Mouse (Mus musculus) gastrocnemius, postnatal 14 days (tissue): Measurements from ENCODE around the gene Rarres2. TPM values are rescaled to one million over a fixed set of nuclear protein-coding genes. Genes with fewer than 3 reads are reported as not detected.

Experiments used
- total RNA-seq, 2 experiments: library from RNA; stranded (reverse); gene quantifications; 2 replicates each; pipeline ENCODE4 v1.2.3; 2021

Rarres2 gene
- total RNA-seq, 2 experiments from 2014 or later = 22.2 to 35.7 TPM

Other genes starting within 250 kb of the Rarres2 start
- gene Krba1, start 177.2 kb downstream of the Rarres2 start, total RNA-seq = 10 to 100 TPM in 1 of 2 experiments, 1 to 10 TPM in 1; 8.7 to 11.0 TPM
- gene Zfp467, start 127.0 kb downstream of the Rarres2 start, total RNA-seq = 10 to 100 TPM; 15.9 to 16.5 TPM
- 1 to 10 TPM in 1 of 2 experiments, under 1 TPM in 1; 0.16 to 1.1 TPM for gene Sspo, start 124.6 kb downstream of the Rarres2 start, total RNA-seq
- gene Atp6v0e2, start 35.2 kb downstream of the Rarres2 start, total RNA-seq = 10 to 100 TPM; 48.6 to 48.9 TPM
- gene Lrrc61, start 18.0 kb downstream of the Rarres2 start, total RNA-seq = 10 to 100 TPM; 13.2 to 15.4 TPM
- not detected for gene Gm45021, start 16.8 kb upstream of the Rarres2 start, total RNA-seq
- gene Repin1, start 21.1 kb upstream of the Rarres2 start, total RNA-seq = 10 to 100 TPM; 18.5 to 19.0 TPM
- 1 to 10 TPM in 1 of 2 experiments, not detected in 1; 2.0 TPM for gene Gm44965, start 21.2 kb upstream of the Rarres2 start, total RNA-seq
- 1 to 10 TPM; 5.2 to 5.5 TPM for gene Zfp775, start 29.3 kb upstream of the Rarres2 start, total RNA-seq
- under 1 TPM; 0.40 to 0.45 TPM for gene AI854703, start 54.0 kb upstream of the Rarres2 start, total RNA-seq
- 1 to 10 TPM; 4.3 to 5.3 TPM for gene Gimap8, start 74.4 kb upstream of the Rarres2 start, total RNA-seq
- 1 to 10 TPM; 1.6 to 2.2 TPM for gene Gimap9, start 103.3 kb upstream of the Rarres2 start, total RNA-seq
- gene Gimap4, start 111.8 kb upstream of the Rarres2 start, total RNA-seq = 10 to 100 TPM; 10.7 to 12.5 TPM
- 10 to 100 TPM; 21.8 to 22.0 TPM for gene Gimap6, start 135.4 kb upstream of the Rarres2 start, total RNA-seq
- 1 to 10 TPM; 1.8 to 4.3 TPM for gene Gm28053, start 145.8 kb upstream of the Rarres2 start, total RNA-seq
- not detected for gene Gimap7, start 145.8 kb upstream of the Rarres2 start, total RNA-seq
- gene Gimap1, start 166.3 kb upstream of the Rarres2 start, total RNA-seq = 1 to 10 TPM; 5.7 to 6.4 TPM
- gene Gimap5, start 173.4 kb upstream of the Rarres2 start, total RNA-seq = 1 to 10 TPM; 3.6 to 4.5 TPM
- gene Gimap3, start 198.1 kb upstream of the Rarres2 start, total RNA-seq = under 1 TPM in 1 of 2 experiments, not detected in 1; 0.22 TPM